Mouse (Mus musculus): ENCODE results near the gene Cdca7l. TPM values are rescaled to one million over a fixed set of nuclear protein-coding genes. Genes with fewer than 3 reads are reported as not detected.

The Cdca7l gene
- polyA plus RNA-seq, 1 experiment from 2014 or later, result 59.9 TPM

- Histone ChIP-seq H3K9me3 (no peaks in the 10 kb centered on the region), H3K4me3 (peak overlapping the region; percentile 95), H3K27ac (peak overlapping the region; percentile 85), H3K9ac (peak overlapping the region; percentile 91), H3K36me3 (no peaks in the 10 kb centered on the region), H3K27me3 (no peaks in the 10 kb centered on the region), H3K4me1 (peaks cover 5% of the 10 kb centered on the region), H3K4me2 (peak overlapping the region; percentile 92)
- 1% methylated on average over 75 of the region's 75 CpGs for WGBS
- peak; percentile 94 for ATAC-seq (ENCODE audit: borderline replicate concordance, extremely low read depth, low FRiP score, low TSS enrichment)
These were observed 39.4 kb downstream of the Cdca7l start for GRCm38 (mm10) chr12:117843302-117844074.

GRCm38 (mm10) chr12:117844075-117844408 lies 40.0 kb downstream of the Cdca7l start:
- Histone ChIP-seq H3K4me1 (peaks cover 5% of the 10 kb centered on the region), H3K27ac (peak overlapping the region; percentile 85), H3K9me3 (no peaks in the 10 kb centered on the region), H3K9ac (peak overlapping the region; percentile 91), H3K4me3 (peak overlapping the region; percentile 95), H3K27me3 (no peaks in the 10 kb centered on the region), H3K4me2 (peak overlapping the region; percentile 92), H3K36me3 (no peaks in the 10 kb centered on the region)
- 0% methylated on average over 15 of the region's 15 CpGs for WGBS
- no peak for ATAC-seq (ENCODE audit: borderline replicate concordance, extremely low read depth, low FRiP score, low TSS enrichment)

GRCm38 (mm10) chr12:117844917-117845316 lies 40.8 kb downstream of the Cdca7l start:
- no peak overlapping the region; the same call in 1 of the 2 replicates for H3K9ac ChIP-seq

GRCm38 (mm10) chr12:117848621-117849020 lies 44.5 kb downstream of the Cdca7l start:
- H3K9ac ChIP-seq, result no peak overlapping the region
- no peaks in the 10 kb centered on the region for H3K9me3 ChIP-seq
- no peaks in the 10 kb centered on the region for H3K36me3 ChIP-seq
- peaks cover 9% of the 10 kb centered on the region for H3K4me1 ChIP-seq
- H3K4me2 ChIP-seq, result no peak overlapping the region
- ATAC-seq (ENCODE audit: borderline replicate concordance, extremely low read depth, low FRiP score, low TSS enrichment), result no peak
- no peak overlapping the region for H3K27ac ChIP-seq
- no peak overlapping the region for H3K4me3 ChIP-seq
- no peaks in the 10 kb centered on the region for H3K27me3 ChIP-seq
- WGBS, result 87% methylated on average over 6 of the region's 6 CpGs

More at GRCm38 (mm10) chr12:117844917-117845316, 40.8 kb downstream of the Cdca7l start:
- H3K4me2 ChIP-seq, result peak overlapping the region; percentile 92
- H3K4me1 ChIP-seq, result peaks cover 5% of the 10 kb centered on the region
- H3K36me3 ChIP-seq, result no peaks in the 10 kb centered on the region
- H3K27me3 ChIP-seq, result no peaks in the 10 kb centered on the region
- H3K27ac ChIP-seq, result no peak overlapping the region
- H3K9me3 ChIP-seq, result no peaks in the 10 kb centered on the region
- peak overlapping the region; percentile 95 for H3K4me3 ChIP-seq
- ATAC-seq (ENCODE audit: borderline replicate concordance, extremely low read depth, low FRiP score, low TSS enrichment), result no peak
- WGBS, result 29% methylated on average over 2 of the region's 2 CpGs

- Histone ChIP-seq H3K27me3 (no peaks in the 10 kb centered on the region), H3K4me1 (0 out of 2 replicates have a peak, but pooled peaks cover 4% of the 10 kb centered on the region), H3K4me2 (no peak overlapping the region), H3K36me3 (no peaks in the 10 kb centered on the region), H3K27ac (no peak overlapping the region), H3K9ac (no peak overlapping the region), H3K4me3 (no peak overlapping the region), H3K9me3 (no peaks in the 10 kb centered on the region)
- 50% methylated on average over 10 of the region's 10 CpGs for WGBS
- no peak for ATAC-seq (ENCODE audit: borderline replicate concordance, extremely low read depth, low FRiP score, low TSS enrichment)
These were observed 46.4 kb downstream of the Cdca7l start for GRCm38 (mm10) chr12:117850472-117850871.

- 23% methylated on average over 6 of the region's 6 CpGs for WGBS
- Histone ChIP-seq H3K36me3 (no peaks in the 10 kb centered on the region), H3K4me3 (no peak overlapping the region), H3K4me1 (peaks cover 4% of the 10 kb centered on the region; the same call in 1 of the 2 replicates), H3K4me2 (no peak overlapping the region), H3K9me3 (no peaks in the 10 kb centered on the region), H3K9ac (no peak overlapping the region), H3K27ac (no peak overlapping the region), H3K27me3 (no peaks in the 10 kb centered on the region)
- peak; percentile 42; the same call in 1 of the 2 replicates for ATAC-seq (ENCODE audit: borderline replicate concordance, extremely low read depth, low FRiP score, low TSS enrichment)
These were observed 49.2 kb downstream of the Cdca7l start for GRCm38 (mm10) chr12:117853316-117853715.

GRCm38 (mm10) chr12:117857023-117857422 lies 52.9 kb downstream of the Cdca7l start:
- 52% methylated on average over 9 of the region's 9 CpGs for WGBS
- Histone ChIP-seq H3K27me3 (no peaks in the 10 kb centered on the region), H3K9me3 (no peaks in the 10 kb centered on the region), H3K27ac (no peak overlapping the region), H3K4me3 (no peak overlapping the region), H3K4me1 (no peaks in the 10 kb centered on the region; the same call in 1 of the 2 replicates), H3K9ac (no peak overlapping the region), H3K4me2 (no peak overlapping the region), H3K36me3 (no peaks in the 10 kb centered on the region)
- no peak for ATAC-seq (ENCODE audit: borderline replicate concordance, extremely low read depth, low FRiP score, low TSS enrichment)

- H3K9ac ChIP-seq, result no peak overlapping the region
- no peaks in the 10 kb centered on the region for H3K36me3 ChIP-seq
- no peak overlapping the region for H3K4me2 ChIP-seq
- H3K4me3 ChIP-seq, result no peak overlapping the region
- no peak overlapping the region for H3K27ac ChIP-seq
- H3K27me3 ChIP-seq, result no peaks in the 10 kb centered on the region
- no peaks in the 10 kb centered on the region; the same call in 1 of the 2 replicates for H3K4me1 ChIP-seq
- no peaks in the 10 kb centered on the region for H3K9me3 ChIP-seq
- WGBS, result 77% methylated on average over 6 of the region's 6 CpGs
- no peak for ATAC-seq (ENCODE audit: borderline replicate concordance, extremely low read depth, low FRiP score, low TSS enrichment)
These were observed 53.8 kb downstream of the Cdca7l start for GRCm38 (mm10) chr12:117857884-117858283.

GRCm38 (mm10) chr12:117860840-117861239 lies 56.8 kb downstream of the Cdca7l start:
- 64% methylated on average over 7 of the region's 7 CpGs for WGBS
- no peaks in the 10 kb centered on the region for H3K9me3 ChIP-seq

GRCm38 (mm10) chr12:117861249-117861648 lies 57.2 kb downstream of the Cdca7l start:
- ATAC-seq (ENCODE audit: borderline replicate concordance, extremely low read depth, low FRiP score, low TSS enrichment), result no peak
- Histone ChIP-seq H3K4me1 (no peaks in the 10 kb centered on the region; the same call in 1 of the 2 replicates), H3K9me3 (no peaks in the 10 kb centered on the region), H3K36me3 (0 out of 2 replicates have a peak, but pooled peaks cover 2% of the 10 kb centered on the region), H3K9ac (no peak overlapping the region), H3K4me3 (no peak overlapping the region), H3K27ac (no peak overlapping the region), H3K4me2 (no peak overlapping the region), H3K27me3 (no peaks in the 10 kb centered on the region)
- WGBS, result 62% methylated on average over 3 of the region's 3 CpGs

More at GRCm38 (mm10) chr12:117860840-117861239, 56.8 kb downstream of the Cdca7l start:
- Histone ChIP-seq H3K4me1 (no peaks in the 10 kb centered on the region; the same call in 1 of the 2 replicates), H3K36me3 (0 out of 2 replicates have a peak, but pooled peaks cover 2% of the 10 kb centered on the region), H3K27ac (no peak overlapping the region), H3K4me3 (no peak overlapping the region), H3K27me3 (no peaks in the 10 kb centered on the region), H3K4me2 (no peak overlapping the region), H3K9ac (no peak overlapping the region)
- ATAC-seq (ENCODE audit: borderline replicate concordance, extremely low read depth, low FRiP score, low TSS enrichment), result no peak

- Histone ChIP-seq H3K4me2 (no peak overlapping the region), H3K4me3 (no peak overlapping the region), H3K9me3 (no peaks in the 10 kb centered on the region), H3K27me3 (no peaks in the 10 kb centered on the region), H3K9ac (no peak overlapping the region), H3K36me3 (0 out of 2 replicates have a peak, but pooled peaks cover 5% of the 10 kb centered on the region), H3K4me1 (no peaks in the 10 kb centered on the region), H3K27ac (no peak overlapping the region)
- WGBS, result 66% methylated on average over 5 of the region's 5 CpGs
- ATAC-seq (ENCODE audit: borderline replicate concordance, extremely low read depth, low FRiP score, low TSS enrichment), result no peak
These were observed 58.6 kb downstream of the Cdca7l start for GRCm38 (mm10) chr12:117862655-117863054.

All from lung, embryonic 15.5 days (tissue).